Mouse (Mus musculus): Measurements from ENCODE around the gene Fstl4. TPM values are rescaled to one million over a fixed set of nuclear protein-coding genes. Genes with fewer than 3 reads are reported as not detected.
"Not testable (repeated sequence)": the region's sequence is repeated elsewhere in the genome, so short reads cannot be mapped to it uniquely, and the experiment has no call there.

Gene Fstl4
- total and polyA plus RNA-seq, 2 experiments from 2014 or later = 7.4 to 8.1 TPM

DNA sequence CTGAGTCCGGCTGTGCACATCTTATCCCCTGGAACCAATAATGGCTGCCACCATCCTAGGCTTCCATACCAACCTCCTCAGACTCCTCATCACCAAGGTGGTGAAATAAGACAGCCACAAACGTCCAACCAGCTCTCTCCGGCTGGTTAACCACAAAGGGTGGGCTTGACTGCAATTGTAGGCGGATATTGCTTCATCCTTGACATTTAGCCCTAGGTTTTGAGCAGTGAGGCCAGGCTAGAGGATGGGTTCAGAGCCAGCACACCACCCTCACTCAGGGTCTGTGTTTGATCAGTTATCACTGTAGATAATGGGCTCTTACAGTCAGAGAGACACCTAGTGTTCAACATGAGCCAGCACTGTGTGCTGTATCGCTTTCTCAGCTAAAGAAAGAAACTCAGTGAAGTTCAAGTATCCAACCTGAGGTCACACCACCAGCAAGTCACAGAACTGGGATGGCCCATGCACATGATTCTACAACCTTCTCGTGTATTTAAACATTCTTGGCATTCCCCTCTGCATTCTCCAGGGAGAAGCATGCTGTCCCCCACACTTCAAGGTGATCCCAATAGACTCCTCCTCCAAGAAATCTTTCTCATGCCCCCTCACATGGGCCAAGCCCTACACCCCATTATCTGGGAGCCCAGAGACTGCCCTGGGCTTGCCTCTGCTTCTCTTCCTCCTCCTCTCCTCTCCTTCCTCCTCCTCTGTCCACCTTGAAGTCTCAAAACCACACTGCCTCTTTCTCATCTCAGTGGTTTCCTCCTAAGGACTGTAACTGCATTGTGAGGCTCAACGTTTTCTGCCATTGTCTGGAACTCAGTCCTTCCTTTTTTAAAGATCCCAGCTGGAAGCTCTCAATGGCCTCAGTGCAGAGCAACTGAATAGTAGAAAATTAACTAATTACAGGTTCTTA is 314.2 kb downstream of the Fstl4 start:
- H3K27me3 ChIP-seq (ENCODE audit: insufficient read depth, low read length) = no peaks in the 10 kb centered on the region
- no peaks in the 10 kb centered on the region for H3K9me3 ChIP-seq (ENCODE audit: low read length)
- no peak overlapping the region for H3K9ac ChIP-seq
- H3K36me3 ChIP-seq (ENCODE audit: insufficient read depth) = no peaks in the 10 kb centered on the region
- H3K4me3 ChIP-seq (ENCODE audit: low read depth, low read length) = no peak overlapping the region
- no peak overlapping the region for H3K4me2 ChIP-seq (ENCODE audit: low read depth)
- ATAC-seq (no peak), DNase-seq (no peak)
- WGBS = 77% methylated on average over 7 of the region's 7 CpGs
- TF ChIP-seq CTCF (IDR thresholded peaks at IDR 0.05; ENCODE audit: low read depth) = peak; percentile 44
- no peaks in the 10 kb centered on the region for H3K4me1 ChIP-seq (ENCODE audit: insufficient read depth)
- no peak overlapping the region for H3K27ac ChIP-seq (ENCODE audit: low read depth, low read length)

DNA sequence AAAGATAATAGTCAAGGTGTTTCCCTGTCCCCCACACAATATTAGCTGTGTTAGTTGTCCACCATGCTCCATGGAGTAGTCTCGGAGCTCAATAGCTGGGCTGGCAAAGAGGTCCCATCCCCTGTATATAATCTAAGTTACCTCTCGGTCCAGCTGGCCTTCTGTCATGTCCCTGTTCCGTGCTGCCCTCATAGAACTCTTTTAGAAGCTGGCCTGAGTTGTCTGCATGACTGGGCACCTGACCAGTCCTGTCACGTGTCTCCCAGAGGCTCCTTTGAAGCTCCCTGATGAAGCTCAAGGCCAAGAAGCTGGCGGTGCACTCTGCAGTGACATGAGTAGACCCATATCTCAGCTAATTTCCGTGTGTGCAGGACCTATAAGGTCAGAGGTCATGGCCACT is 316.9 kb downstream of the Fstl4 start:
- Histone ChIP-seq H3K9me3 (ENCODE audit: low read length) (no peaks in the 10 kb centered on the region), H3K9ac (no peak overlapping the region)
- ATAC-seq = no peak

DNA sequence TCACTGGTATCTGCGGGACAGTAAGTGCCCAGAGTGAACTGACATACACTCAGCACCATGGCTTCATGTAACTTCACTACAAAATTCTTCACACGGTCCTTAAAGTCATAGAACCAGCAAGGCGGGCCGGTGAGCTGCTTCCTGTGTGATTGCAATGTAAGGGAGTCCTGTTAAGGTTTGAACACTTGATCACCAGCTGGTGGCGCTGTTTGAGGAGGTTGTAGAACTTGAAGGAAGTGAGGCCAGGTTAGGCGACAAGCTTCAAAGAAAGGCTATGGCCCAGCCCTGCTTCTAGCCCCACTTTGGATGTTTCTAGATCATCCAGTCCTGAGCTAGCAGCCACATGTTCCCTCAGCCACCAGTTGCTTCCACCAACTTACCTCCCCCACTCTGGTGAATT is 320.9 kb downstream of the Fstl4 start:
- Histone ChIP-seq H3K36me3 (ENCODE audit: insufficient read depth) (no peaks in the 10 kb centered on the region), H3K4me3 (ENCODE audit: low read depth, low read length) (no peak overlapping the region), H3K4me1 (ENCODE audit: insufficient read depth) (no peaks in the 10 kb centered on the region), H3K27me3 (ENCODE audit: insufficient read depth, low read length) (no peaks in the 10 kb centered on the region), H3K4me2 (ENCODE audit: low read depth) (no peak overlapping the region), H3K9ac (no peak overlapping the region), H3K9me3 (ENCODE audit: low read length) (no peaks in the 10 kb centered on the region), H3K27ac (ENCODE audit: low read depth, low read length) (no peak overlapping the region)
- TF ChIP-seq CTCF (IDR thresholded peaks at IDR 0.05; ENCODE audit: low read depth) = peak; percentile 22; the same call in 1 of the 2 replicates
- ATAC-seq (no peak), DNase-seq (no peak)
- 74% methylated on average over 6 of the region's 6 CpGs for WGBS

More for the DNA sequence above, 316.9 kb downstream of the Fstl4 start:
- H3K36me3 ChIP-seq (ENCODE audit: insufficient read depth) = no peaks in the 10 kb centered on the region
- no peak for DNase-seq
- no peak overlapping the region for H3K4me2 ChIP-seq (ENCODE audit: low read depth)
- no peak overlapping the region for H3K27ac ChIP-seq (ENCODE audit: low read depth, low read length)
- H3K4me1 ChIP-seq (ENCODE audit: insufficient read depth) = no peaks in the 10 kb centered on the region
- H3K4me3 ChIP-seq (ENCODE audit: low read depth, low read length) = no peak overlapping the region
- no peak for TF ChIP-seq CTCF (IDR thresholded peaks at IDR 0.05; ENCODE audit: low read depth)
- WGBS = 78% methylated on average over 6 of the region's 6 CpGs
- no peaks in the 10 kb centered on the region for H3K27me3 ChIP-seq (ENCODE audit: insufficient read depth, low read length)

DNA sequence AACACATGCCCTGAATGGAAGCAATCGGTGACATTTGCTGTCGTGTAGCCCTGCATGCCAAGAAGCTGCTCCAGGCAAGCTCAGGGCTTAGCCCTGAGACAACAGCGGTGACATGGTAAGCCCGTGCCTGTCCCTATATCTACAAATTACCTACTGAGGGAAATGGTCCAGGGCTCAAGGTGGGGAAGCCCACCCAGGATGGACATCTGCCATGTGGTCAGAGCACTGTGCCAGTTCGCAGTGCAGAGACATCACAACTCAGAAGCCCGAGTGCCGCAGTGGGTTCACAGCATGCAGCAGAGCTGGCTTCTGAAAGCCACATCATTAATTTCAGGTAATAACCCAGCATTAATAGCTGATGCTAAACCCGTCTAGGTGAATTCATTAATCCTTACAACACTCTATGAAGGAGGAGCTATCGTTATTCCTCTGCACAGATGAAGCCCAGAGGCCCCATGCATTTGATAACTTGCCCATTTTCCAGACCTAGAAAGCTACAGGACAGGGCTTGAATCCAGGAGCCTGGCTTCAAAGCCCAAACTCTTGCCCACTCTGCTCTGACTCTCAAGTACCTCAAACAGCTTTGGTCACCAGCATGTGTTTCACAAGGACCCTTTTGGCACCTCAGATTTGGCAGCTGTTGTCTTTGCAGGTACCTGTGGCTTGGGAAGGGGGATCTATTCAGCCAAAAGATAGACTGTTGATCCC is 321.6 kb downstream of the Fstl4 start:
- TF ChIP-seq CTCF (IDR thresholded peaks at IDR 0.05; ENCODE audit: low read depth) = no peak
- no peaks in the 10 kb centered on the region for H3K4me1 ChIP-seq (ENCODE audit: insufficient read depth)
- DNase-seq (no peak), ATAC-seq (no peak)
- H3K9ac ChIP-seq = no peak overlapping the region
- 71% methylated on average over 9 of the region's 9 CpGs for WGBS
- H3K4me3 ChIP-seq (ENCODE audit: low read depth, low read length) = no peak overlapping the region
- no peak overlapping the region for H3K27ac ChIP-seq (ENCODE audit: low read depth, low read length)
- no peak overlapping the region for H3K4me2 ChIP-seq (ENCODE audit: low read depth)
- H3K9me3 ChIP-seq (ENCODE audit: low read length) = no peaks in the 10 kb centered on the region
- H3K36me3 ChIP-seq (ENCODE audit: insufficient read depth) = no peaks in the 10 kb centered on the region
- H3K27me3 ChIP-seq (ENCODE audit: insufficient read depth, low read length) = no peaks in the 10 kb centered on the region

DNA sequence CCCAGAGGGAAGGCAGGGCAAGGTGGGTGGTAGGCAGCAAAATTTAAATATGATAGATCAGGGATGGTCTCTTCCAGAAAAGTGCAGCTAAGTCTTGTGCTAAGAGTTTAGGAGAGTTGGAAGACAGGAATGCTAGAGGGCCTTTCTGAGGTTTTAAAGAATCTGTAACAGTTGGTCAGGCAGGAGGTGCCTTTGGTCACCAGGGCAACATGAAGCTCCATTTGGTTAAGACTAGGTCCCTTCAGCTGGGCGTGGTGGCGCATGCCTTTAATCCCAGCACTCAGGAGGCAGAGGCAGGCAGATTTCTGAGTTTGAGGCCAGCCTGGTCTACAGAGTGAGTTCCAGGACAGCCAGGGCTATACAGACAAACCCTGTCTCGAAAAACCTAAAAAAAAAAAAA is 323.5 kb downstream of the Fstl4 start:
- ATAC-seq, DNase-seq: not testable (repeated sequence)

DNA sequence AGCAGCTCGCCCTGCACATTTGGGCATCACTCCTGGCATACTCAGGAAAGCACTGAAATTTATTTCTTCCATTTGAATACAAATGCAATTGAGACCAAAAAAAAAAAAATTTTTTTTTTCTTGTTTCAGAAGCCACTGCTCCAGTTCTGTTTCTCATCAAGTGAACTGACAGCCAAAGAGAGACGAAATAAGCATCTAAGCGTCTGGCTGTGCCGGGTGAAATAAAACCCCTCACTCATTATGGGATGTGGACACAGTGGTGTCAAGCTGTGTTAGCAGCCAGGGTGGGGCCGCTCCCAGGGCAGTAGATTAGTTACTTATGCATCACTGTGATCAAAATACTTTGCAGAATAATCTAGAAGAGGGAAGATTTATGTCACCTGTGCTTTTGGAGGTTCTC is 327.2 kb downstream of the Fstl4 start:
- H3K27ac ChIP-seq (ENCODE audit: low read depth, low read length) = no peak overlapping the region
- TF ChIP-seq CTCF (IDR thresholded peaks at IDR 0.05; ENCODE audit: low read depth) = no peak
- no peak overlapping the region for H3K4me2 ChIP-seq (ENCODE audit: low read depth)
- no peaks in the 10 kb centered on the region for H3K36me3 ChIP-seq (ENCODE audit: insufficient read depth)
- H3K27me3 ChIP-seq (ENCODE audit: insufficient read depth, low read length) = no peaks in the 10 kb centered on the region
- H3K4me3 ChIP-seq (ENCODE audit: low read depth, low read length) = no peak overlapping the region
- ATAC-seq (no peak), DNase-seq (no peak)
- no peaks in the 10 kb centered on the region for H3K9me3 ChIP-seq (ENCODE audit: low read length)
- no peak overlapping the region for H3K9ac ChIP-seq
- 46% methylated on average over 5 of the region's 5 CpGs for WGBS
- H3K4me1 ChIP-seq (ENCODE audit: insufficient read depth) = no peaks in the 10 kb centered on the region

More for the DNA sequence above, 323.5 kb downstream of the Fstl4 start:
- not testable (repeated sequence) for H3K4me2 ChIP-seq (ENCODE audit: low read depth); H3K9me3 ChIP-seq (ENCODE audit: low read length); H3K4me1 ChIP-seq (ENCODE audit: insufficient read depth); H3K27ac ChIP-seq (ENCODE audit: low read depth, low read length); H3K36me3 ChIP-seq (ENCODE audit: insufficient read depth); H3K4me3 ChIP-seq (ENCODE audit: low read depth, low read length); H3K9ac ChIP-seq; H3K27me3 ChIP-seq (ENCODE audit: insufficient read depth, low read length)
- 88% methylated on average over 3 of the region's 3 CpGs for WGBS

DNA sequence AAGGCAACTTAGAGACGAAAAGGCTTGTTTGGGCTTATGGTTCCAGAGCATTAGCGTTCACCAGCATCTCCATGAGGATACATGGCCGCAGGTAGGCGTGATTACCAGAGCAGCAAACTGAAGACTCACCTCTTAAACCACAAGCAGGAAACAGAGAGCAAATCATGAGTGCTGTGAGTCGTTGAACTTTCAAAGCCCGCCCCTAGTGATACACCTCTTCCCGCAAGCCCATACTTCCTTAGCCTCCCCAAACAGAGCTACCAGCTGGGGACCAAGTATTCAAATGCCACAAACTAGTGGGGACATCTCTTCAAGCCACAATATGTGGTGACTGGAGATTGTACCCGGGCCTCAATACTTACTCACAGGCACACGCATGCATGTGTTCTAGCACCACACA is 332.4 kb downstream of the Fstl4 start:
- Histone ChIP-seq H3K4me1 (ENCODE audit: insufficient read depth) (no peaks in the 10 kb centered on the region), H3K9me3 (ENCODE audit: low read length) (no peaks in the 10 kb centered on the region), H3K27ac (ENCODE audit: low read depth, low read length) (no peak overlapping the region), H3K27me3 (ENCODE audit: insufficient read depth, low read length) (no peaks in the 10 kb centered on the region), H3K4me2 (ENCODE audit: low read depth) (no peak overlapping the region), H3K9ac (no peak overlapping the region), H3K4me3 (ENCODE audit: low read depth, low read length) (no peak overlapping the region), H3K36me3 (ENCODE audit: insufficient read depth) (no peaks in the 10 kb centered on the region)
- DNase-seq (no peak), ATAC-seq (no peak)
- 91% methylated on average over 9 of the region's 9 CpGs for WGBS
- TF ChIP-seq CTCF (IDR thresholded peaks at IDR 0.05; ENCODE audit: low read depth) = no peak
